Mouse (Mus musculus) liver, postnatal 0 days (tissue): Measurements from ENCODE around the gene Rnase13. TPM values are rescaled to one million over a fixed set of nuclear protein-coding genes. Genes with fewer than 3 reads are reported as not detected.

Experiments used
- ATAC-seq: fragments of 200-750 bp; cut with Nextera tagmentation; 2 replicates; pipeline ENCODE4 v1.8.0; 2017; ENCODE audit warnings: mild to moderate bottlenecking, moderate library complexity
- DNase-seq: peaks from one replicate; pipeline ENCODE4 v3.0.0-alpha.2; 2016
- H3K27ac ChIP-seq: fragments of 300-500 bp; sonication (generic); 2 replicates; pipeline ENCODE4 v1.5.1; 2014; ENCODE audit warnings: antibody characterized with exemption, moderate library complexity, mild to moderate bottlenecking, low read depth
- H3K27me3 ChIP-seq: fragments of 300-500 bp; sonication (generic); 2 replicates; pipeline ENCODE4 v1.6.1; 2014; ENCODE audit warnings: low read length, control low read depth, mixed read lengths; ENCODE audit not compliant: insufficient read depth
- H3K36me3 ChIP-seq: fragments of 300-500 bp; sonication (generic); replicated peaks from 2 replicates; pipeline ENCODE4 v1.6.1; 2014; ENCODE audit warnings: mild to moderate bottlenecking, control low read depth, low read length, moderate library complexity, mixed read lengths; ENCODE audit not compliant: insufficient read depth
- H3K4me1 ChIP-seq: fragments of 300-500 bp; sonication (generic); 2 replicates; pipeline ENCODE4 v1.6.1; 2014; ENCODE audit warnings: antibody characterized with exemption, mild to moderate bottlenecking, control low read depth; ENCODE audit not compliant: insufficient read depth
- H3K4me2 ChIP-seq: fragments of 300-500 bp; sonication (generic); 2 replicates; pipeline ENCODE4 v1.6.1; 2014; ENCODE audit warnings: low read depth, mild to moderate bottlenecking, low read length, moderate library complexity, mixed read lengths
- H3K4me3 ChIP-seq: fragments of 300-500 bp; sonication (generic); 2 replicates; pipeline ENCODE4 v1.5.1; 2014; ENCODE audit warnings: low read depth, low read length
- H3K9ac ChIP-seq: fragments of 300-500 bp; sonication (generic); replicated peaks from 2 replicates; pipeline ENCODE4 v1.6.1; 2014; ENCODE audit warnings: mild to moderate bottlenecking, moderate library complexity
- H3K9me3 ChIP-seq: fragments of 300-500 bp; sonication (generic); 2 replicates; pipeline ENCODE4 v1.6.1; 2016; ENCODE audit warnings: mild to moderate bottlenecking, control low read depth, low read length, mixed read lengths
- CTCF ChIP-seq: sonication (generic); IDR thresholded peaks from 2 replicates; pipeline ENCODE4 v1.5.1; 2016; ENCODE audit warnings: antibody characterized with exemption, low read depth
- EP300 ChIP-seq: IDR thresholded peaks from 2 replicates; pipeline ENCODE4 v1.6.1; 2016; ENCODE audit warnings: antibody characterized with exemption, low read depth, mild to moderate bottlenecking
- WGBS: fragments of 180-500 bp; shearing (Covaris S2); extraction: QIAGEN DNeasy Blood & Tissue Kit; methylation state at CpG from one replicate; pipeline ENCODE4 v1.1.7; 2014; ENCODE audit not compliant: insufficient replicate concordance; 5-methylcytosine and 5-hydroxymethylcytosine counted together
- polyA plus RNA-seq: library from polyadenylated mRNA; unstranded; fragments of >200 nt; fragmentation: Nextera tagmentation; extraction: Ambion mirVana; gene quantifications from 2 replicates; pipeline ENCODE4 v1.2.1, GENCODE M21; 2015

Gene Rnase13
- polyA plus RNA-seq, result not detected in 2 replicates

GRCm38 (mm10) chr14:51922571-51922865, at the start of gene Rnase13:
Gene Rnase13 (minus strand): TSS chr14:51922773.
- DNase-seq (no peak), ATAC-seq (no peak)
- Histone ChIP-seq H3K9me3 (no peaks in the 10 kb centered on the region), H3K4me1 (peaks cover 12% of the 10 kb centered on the region), H3K36me3 (no peaks in the 10 kb centered on the region), H3K4me3 (no peak within 1 kb of the TSS), H3K27ac (peak within 1 kb of the TSS; percentile 34; the same call in 1 of the 2 replicates), H3K9ac (no peak within 1 kb of the TSS), H3K27me3 (no peaks in the 10 kb centered on the region), H3K4me2 (no peak within 1 kb of the TSS)
- 84% methylated on average over 7 of the region's 7 CpGs for WGBS
- no peak for TF ChIP-seq CTCF
- TF ChIP-seq EP300, result no peak

GRCm38 (mm10) chr14:51967400-51967799, 44.8 kb upstream of the Rnase13 start:
- TF ChIP-seq EP300, result no peak
- no peak for TF ChIP-seq CTCF
- Histone ChIP-seq H3K27me3 (no peaks in the 10 kb centered on the region), H3K4me3 (no peak overlapping the region), H3K9ac (no peak overlapping the region), H3K4me2 (no peak overlapping the region), H3K9me3 (no peaks in the 10 kb centered on the region), H3K36me3 (no peaks in the 10 kb centered on the region), H3K27ac (no peak overlapping the region), H3K4me1 (no peaks in the 10 kb centered on the region)
- 67% methylated on average over 3 of the region's 3 CpGs for WGBS
- ATAC-seq, result no peak
- DNase-seq, result no peak

GRCm38 (mm10) chr14:51960316-51960715, 37.7 kb upstream of the Rnase13 start:
- no peak for TF ChIP-seq CTCF
- no peak for TF ChIP-seq EP300
- no peak overlapping the region for H3K4me2 ChIP-seq
- H3K4me1 ChIP-seq, result no peaks in the 10 kb centered on the region
- no peak overlapping the region for H3K9ac ChIP-seq
- WGBS, result 71% methylated on average over 2 of the region's 2 CpGs
- ATAC-seq, result no peak
- H3K27ac ChIP-seq, result no peak overlapping the region
- H3K9me3 ChIP-seq, result no peaks in the 10 kb centered on the region
- no peaks in the 10 kb centered on the region for H3K36me3 ChIP-seq
- H3K27me3 ChIP-seq, result no peaks in the 10 kb centered on the region
- DNase-seq, result no peak
- H3K4me3 ChIP-seq, result no peak overlapping the region

- H3K9ac ChIP-seq, result no peak overlapping the region
- WGBS, result 75% methylated on average over 6 of the region's 6 CpGs
Measured at GRCm38 (mm10) chr14:51943336-51943735, 20.8 kb upstream of the Rnase13 start.

GRCm38 (mm10) chr14:51942236-51942635, 19.7 kb upstream of the Rnase13 start:
- ATAC-seq (no peak), DNase-seq (no peak)
- TF ChIP-seq CTCF (no peak), EP300 (no peak)
- H3K4me2 ChIP-seq, result peak overlapping the region; percentile 47; the same call in 1 of the 2 replicates
- H3K4me3 ChIP-seq, result no peak overlapping the region
- H3K9ac ChIP-seq, result no peak overlapping the region
- 37% methylated on average over 7 of the region's 7 CpGs for WGBS
- H3K9me3 ChIP-seq, result no peaks in the 10 kb centered on the region; the same call in 1 of the 2 replicates
- peak overlapping the region; percentile 87 for H3K27ac ChIP-seq
- H3K4me1 ChIP-seq, result peaks cover 7% of the 10 kb centered on the region
- H3K27me3 ChIP-seq, result no peaks in the 10 kb centered on the region
- H3K36me3 ChIP-seq, result no peaks in the 10 kb centered on the region

More at GRCm38 (mm10) chr14:51943336-51943735, 20.8 kb upstream of the Rnase13 start:
- Histone ChIP-seq H3K4me3 (no peak overlapping the region), H3K36me3 (no peaks in the 10 kb centered on the region), H3K9me3 (no peaks in the 10 kb centered on the region; the same call in 1 of the 2 replicates), H3K4me2 (no peak overlapping the region), H3K27ac (no peak overlapping the region), H3K27me3 (no peaks in the 10 kb centered on the region), H3K4me1 (peaks cover 7% of the 10 kb centered on the region)
- ATAC-seq (no peak), DNase-seq (no peak)
- TF ChIP-seq CTCF (no peak), EP300 (no peak)

GRCm38 (mm10) chr14:51941577-51941976, 19.0 kb upstream of the Rnase13 start:
- H3K4me2 ChIP-seq, result peak overlapping the region; percentile 51; the same call in 1 of the 2 replicates
- WGBS, result 51% methylated on average over 9 of the region's 9 CpGs
- ATAC-seq, result peak; percentile 83

More at GRCm38 (mm10) chr14:51941577-51941976, 19.0 kb upstream of the Rnase13 start:
- Histone ChIP-seq H3K27me3 (no peaks in the 10 kb centered on the region), H3K4me1 (peaks cover 7% of the 10 kb centered on the region), H3K9me3 (no peaks in the 10 kb centered on the region; the same call in 1 of the 2 replicates), H3K36me3 (no peaks in the 10 kb centered on the region), H3K4me3 (no peak overlapping the region), H3K27ac (peak overlapping the region; percentile 87), H3K9ac (peak overlapping the region; percentile 31; the same call in 1 of the 2 replicates)
- TF ChIP-seq EP300 (peak; percentile 28; the same call in 1 of the 2 replicates), CTCF (no peak)
- DNase-seq, result peak; percentile 22
